Mouse (Mus musculus) neural tube, embryonic 10.5 days (tissue): Measurements from ENCODE around the gene Trank1.

Experiments
- DNase-seq: peaks from one replicate; pipeline ENCODE4 v3.0.0-alpha.2; 2017; ENCODE audit warnings: low spot score; ENCODE audit errors: extremely low spot score

Gene Trank1

DNA sequence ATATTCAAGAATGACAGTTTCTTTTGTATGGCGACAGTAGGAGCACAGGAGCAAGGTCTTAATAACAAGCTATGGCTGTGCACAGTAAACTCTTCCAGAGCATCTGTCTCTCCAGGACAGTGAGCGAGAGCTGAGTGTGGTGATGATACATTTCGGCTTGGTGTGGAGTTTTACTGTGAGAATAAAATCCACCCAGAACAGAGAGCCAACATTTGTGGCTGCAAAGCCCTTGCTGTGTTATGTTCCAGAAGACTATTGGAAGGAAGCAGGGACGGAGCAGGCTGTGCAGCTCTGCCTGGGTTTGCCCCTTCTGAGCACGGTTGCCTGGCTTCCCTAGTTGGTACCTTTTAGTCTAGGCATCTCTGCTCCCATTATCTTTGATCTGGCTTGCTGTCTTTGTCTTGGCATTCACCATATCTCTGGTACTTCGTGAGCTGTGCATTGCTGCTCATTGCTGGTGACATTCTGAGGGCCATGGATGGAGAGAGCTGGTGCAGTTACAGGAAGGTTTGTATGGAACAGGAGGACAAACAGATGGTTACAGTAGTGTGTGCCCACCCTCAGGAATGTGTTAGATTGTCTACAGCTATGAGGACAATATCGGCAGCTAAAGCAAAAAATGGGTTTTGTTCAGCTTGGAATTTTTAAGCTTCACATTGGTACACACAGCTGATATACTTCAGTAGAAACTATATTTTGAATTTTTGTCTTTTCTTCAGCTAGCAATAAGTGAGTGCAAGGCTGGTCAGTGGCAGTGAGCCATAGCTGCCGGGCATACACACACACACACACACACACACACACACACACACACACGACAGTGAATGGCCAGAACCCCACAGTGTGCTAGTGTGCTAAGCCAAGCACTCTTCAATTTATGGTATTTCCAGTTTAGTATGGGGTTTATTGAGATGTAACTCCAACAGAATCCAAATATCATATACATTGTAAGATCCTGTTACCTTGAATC, 69.8 kb downstream of the Trank1 start:
- no peak for DNase-seq

DNA sequence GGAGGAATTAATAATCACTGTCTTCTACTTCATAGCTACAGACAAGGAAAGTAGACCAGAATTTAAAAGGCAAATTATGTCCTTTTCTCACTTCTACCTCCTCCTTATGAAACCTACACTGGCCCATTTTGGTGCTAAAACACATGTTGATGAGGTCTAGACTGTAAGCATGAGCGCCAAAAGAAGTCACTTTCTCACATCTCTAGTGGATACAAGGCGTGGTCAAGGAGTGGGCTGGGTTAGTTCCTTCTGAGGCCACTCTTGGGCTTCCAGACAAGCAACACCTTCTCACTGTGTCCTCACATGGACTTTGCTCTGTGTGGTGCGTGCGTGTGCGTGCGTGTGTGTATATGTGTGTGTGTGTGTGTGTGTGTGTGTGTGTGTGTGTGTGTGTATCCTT, 70.9 kb downstream of the Trank1 start:
- DNase-seq = no peak

GRCm38 (mm10) chr9:111383046-111383445, 71.5 kb downstream of the Trank1 start:
- DNase-seq = no peak

GRCm38 (mm10) chr9:111383756-111384155, 72.2 kb downstream of the Trank1 start:
- DNase-seq = no peak

DNA sequence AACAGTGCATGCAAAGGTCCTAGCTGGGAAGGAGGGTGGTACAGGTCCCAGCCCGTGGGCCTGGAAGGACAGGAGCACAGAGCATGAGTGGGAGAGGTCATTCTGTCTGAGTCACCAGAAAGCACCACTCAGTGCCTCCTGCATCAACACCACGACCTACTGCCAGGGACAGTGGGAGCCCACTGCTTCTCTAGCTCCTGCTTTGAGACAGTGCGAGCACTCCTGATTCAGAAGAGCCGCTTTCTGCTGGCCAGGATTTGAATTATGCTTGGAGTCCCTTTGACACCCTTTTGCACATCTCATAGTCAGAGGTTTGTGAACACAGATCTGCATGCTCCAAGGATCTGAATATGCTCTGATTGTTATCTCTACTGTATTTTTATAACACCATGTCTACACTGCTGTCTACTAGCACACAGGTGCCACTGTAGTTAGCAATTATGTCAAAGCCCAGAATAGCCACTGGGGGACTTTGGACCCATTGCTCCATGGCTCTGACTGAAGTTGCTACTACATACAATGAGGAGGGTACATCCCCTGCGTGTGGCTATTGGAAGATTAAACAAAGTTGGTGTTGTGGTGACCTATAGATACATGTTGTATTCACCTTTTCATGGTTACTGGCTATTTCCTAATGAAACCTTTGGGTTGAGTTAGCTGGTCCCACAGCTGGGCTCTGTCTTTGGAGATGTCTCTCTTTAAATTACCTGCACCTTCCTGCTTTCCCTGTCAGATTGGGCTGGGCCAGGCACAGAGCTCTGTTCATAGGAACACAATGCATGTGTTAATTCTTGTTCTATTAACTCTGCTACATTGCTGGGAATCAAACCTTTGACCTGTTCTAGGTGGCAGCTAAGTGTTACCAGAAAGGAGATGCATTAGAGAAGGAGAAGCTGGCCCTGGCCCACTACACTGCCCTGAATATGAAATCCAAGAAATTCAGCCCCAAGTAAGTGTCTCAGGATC, 74.3 kb downstream of the Trank1 start:
- no peak for DNase-seq

DNA sequence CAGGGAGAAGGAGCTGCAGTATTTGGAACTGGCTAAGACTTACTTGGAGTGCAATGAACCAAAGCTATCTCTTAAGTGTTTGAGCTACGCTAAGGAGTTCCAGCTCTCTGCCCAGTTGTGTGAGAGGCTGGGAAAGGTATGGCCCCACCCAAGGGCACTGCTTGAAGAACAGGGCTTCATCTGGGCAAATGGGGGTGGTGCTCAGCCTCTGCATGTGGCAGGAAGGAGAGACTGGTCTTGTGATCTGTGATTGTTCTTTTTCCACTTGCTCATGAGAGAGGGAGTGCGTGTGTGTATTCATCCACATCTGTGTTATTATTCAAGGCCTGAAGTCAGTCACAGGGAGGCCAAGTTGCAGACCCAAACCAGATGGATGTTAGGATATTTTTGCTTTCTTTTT, 75.0 kb downstream of the Trank1 start:
- DNase-seq = no peak

DNA sequence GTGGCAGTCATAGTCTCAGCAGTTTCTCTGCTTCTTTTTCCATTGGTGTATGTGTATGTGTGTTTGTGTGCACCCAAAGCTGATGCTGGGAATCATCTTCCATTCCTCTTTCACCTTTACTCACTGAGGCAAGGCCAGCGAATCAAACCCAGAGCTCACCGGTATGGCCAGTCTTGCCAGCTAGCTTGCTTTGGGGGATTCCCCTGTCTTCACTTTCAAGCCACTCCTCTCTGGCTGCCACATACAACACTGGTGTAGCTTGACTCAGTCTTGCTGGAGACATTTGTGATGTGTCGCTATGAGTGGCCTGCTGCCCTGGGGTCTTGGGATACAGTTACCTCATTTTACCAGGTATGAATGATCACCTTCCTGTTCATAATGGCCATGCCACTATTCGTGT, 76.0 kb downstream of the Trank1 start:
- DNase-seq = no peak

DNA sequence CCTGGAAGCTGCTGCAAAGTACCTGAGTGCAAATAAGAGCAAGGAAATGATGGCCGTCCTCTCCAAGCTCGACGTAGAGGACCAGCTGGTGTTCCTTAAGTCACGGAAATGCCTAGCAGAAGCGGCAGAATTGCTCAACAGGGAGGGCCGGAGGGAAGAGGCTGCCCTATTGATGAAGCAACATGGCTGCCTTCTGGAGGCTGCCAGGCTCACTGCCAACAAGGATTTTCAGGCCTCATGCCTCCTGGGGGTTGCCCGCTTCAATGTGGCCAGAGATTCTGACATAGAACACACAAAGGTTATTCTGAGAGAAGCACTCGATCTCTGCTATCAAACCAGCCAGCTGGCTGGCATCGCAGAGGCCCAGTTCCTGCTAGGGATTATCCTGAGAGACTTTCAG, 78.5 kb downstream of the Trank1 start:
- no peak for DNase-seq

GRCm38 (mm10) chr9:111391036-111391435, 79.5 kb downstream of the Trank1 start:
- DNase-seq = no peak

GRCm38 (mm10) chr9:111391926-111392442, 80.4 kb downstream of the Trank1 start:
- DNase-seq = no peak

GRCm38 (mm10) chr9:111395265-111395664, 83.7 kb downstream of the Trank1 start:
- no peak for DNase-seq

GRCm38 (mm10) chr9:111398059-111398458, 86.5 kb downstream of the Trank1 start:
- no peak for DNase-seq

DNA sequence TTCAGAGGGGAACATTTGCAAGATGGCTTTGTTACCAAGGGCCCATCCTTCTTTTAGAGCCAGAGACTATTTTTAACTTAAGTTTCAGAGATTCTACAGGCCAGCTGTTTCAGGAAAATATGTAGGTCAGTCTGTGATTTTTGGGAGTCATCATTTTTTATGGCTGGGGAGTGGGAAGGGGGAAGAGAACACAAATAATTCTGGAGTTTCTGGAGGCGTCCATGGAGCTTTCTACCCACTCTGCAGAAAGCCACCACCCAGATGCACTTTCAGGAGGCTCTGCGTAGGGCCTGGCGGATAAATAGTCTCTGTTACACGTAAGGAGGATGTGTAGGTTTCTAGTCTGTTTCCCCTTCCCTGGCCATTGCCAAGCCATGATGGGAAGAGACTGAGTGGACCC, 88.5 kb downstream of the Trank1 start:
- no peak for DNase-seq

- DNase-seq = no peak
Measured at GRCm38 (mm10) chr9:111403159-111403558, 91.6 kb downstream of the Trank1 start.

DNA sequence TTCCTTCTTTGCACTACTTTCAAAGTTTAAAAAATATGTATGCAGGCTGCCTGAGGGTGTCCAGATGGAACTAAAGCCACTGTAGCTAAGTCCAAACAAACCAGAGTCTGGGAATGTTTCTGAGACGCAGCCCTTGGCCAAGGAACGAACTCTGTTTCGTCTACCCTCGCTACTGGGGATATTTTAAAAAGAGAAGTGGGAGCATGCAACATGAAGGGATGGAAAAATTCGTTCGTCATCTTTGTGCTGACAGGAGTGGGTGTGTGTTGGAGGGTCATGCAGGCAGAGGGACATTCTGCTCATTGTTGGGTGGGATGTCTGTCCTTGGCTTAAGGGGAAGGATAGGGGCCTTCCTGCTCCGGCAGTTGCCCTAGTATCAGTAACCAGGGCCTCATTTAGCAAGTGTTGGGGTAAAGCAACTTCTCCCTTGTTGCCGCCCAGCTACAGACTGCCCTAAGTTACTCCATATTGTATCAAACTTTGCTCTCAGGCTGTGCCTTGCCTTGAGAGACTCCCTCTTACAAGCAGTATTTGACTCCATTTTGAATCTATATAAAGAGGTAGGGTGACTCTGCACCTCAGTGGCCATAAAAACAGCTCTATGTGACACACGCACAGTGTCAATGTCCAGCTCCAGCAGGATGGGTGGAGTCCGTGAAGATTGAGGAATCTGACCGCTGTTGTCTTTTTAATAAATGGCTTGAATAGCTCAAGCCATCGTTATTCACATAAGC, 93.0 kb downstream of the Trank1 start:
- DNase-seq = no peak

GRCm38 (mm10) chr9:111405080-111405428, 93.5 kb downstream of the Trank1 start:
- no peak for DNase-seq

DNA sequence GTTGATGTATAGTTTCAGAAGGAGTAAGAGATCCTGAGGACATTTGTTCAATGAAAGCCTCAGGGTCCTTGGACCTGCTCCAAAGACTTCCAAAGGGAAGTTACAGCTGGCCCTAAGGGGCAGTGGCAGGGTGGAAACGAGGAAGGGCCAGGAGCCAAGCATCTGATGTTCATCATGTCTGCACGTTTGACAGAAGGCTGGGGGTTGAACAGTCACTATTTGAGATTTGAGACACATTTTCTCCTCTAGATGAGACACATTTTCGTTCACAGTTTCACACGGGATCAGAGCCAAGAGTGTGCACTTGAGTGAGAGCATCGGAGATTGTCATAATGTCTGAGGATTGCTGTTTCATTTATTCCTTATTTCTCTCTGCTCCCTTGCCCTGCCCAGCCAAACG, 96.5 kb downstream of the Trank1 start:
- DNase-seq = no peak

GRCm38 (mm10) chr9:111408427-111408826, 96.9 kb downstream of the Trank1 start:
- no peak for DNase-seq

GRCm38 (mm10) chr9:111412471-111413160, 101.1 kb downstream of the Trank1 start:
- DNase-seq = no peak

DNA sequence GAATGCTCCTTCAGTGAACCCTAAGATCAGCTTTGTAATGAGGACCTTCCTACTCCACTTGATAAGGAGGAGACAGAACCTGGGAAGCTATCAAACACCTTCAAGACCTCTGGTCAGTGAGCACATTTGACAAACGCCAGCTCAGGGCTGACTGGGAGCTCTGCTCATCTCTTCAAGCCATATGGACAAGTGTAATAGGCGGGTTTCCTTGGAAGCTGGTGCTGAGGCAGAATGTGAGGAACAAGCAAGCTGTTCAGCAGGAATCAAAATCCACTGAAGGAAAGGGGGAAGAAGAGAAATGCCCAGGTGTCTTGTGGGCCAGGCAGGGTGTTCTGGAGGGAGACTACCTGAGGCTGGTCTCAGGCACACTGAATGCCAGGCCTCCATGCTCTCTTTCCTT, 110.3 kb downstream of the Trank1 start:
- DNase-seq = no peak

GRCm38 (mm10) chr9:111422567-111422966, 111.0 kb downstream of the Trank1 start:
- DNase-seq = no peak
